Mouse (Mus musculus): ENCODE results near the gene Wbp2nl.

DNA sequence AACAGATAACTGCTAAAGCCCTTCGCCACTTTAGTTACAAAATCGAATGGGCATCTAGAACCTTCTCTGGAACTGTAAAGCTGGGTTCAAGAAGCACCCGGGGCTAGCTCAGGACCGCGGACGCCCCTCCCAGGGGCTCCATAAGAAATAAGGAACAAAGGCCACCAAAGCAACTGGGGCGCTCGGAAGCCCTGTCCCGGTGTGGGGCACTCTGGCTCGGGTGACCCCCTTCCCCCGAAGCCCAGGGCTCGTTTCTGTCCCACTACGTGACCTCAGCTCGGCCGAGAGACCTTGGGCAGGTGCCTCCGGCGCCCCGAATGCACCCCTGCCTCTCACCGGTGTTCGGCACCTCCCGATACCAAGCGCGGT is 55.0 kb downstream of the Wbp2nl start:
- no peak for TF ChIP-seq EP300 (IDR thresholded peaks at IDR 0.05; ENCODE audit: insufficient read depth, low read depth, low read length)
- no peak for TF ChIP-seq POLR2A (IDR thresholded peaks at IDR 0.05; ENCODE audit: insufficient read depth, low read depth, low read length)
- no peak for TF ChIP-seq CTCF (IDR thresholded peaks at IDR 0.05)
